Mouse (Mus musculus): Measurements from ENCODE around the gene G0s2. TPM values are rescaled to one million over a fixed set of nuclear protein-coding genes. Genes with fewer than 3 reads are reported as not detected.
"Not testable (repeated sequence)": the region's sequence is repeated elsewhere in the genome, so short reads cannot be mapped to it uniquely, and the experiment has no call there.

G0s2 gene
- total RNA-seq, 4 experiments from 2014 or later: 6.5 to 9.9 (median 8.2) TPM

DNA sequence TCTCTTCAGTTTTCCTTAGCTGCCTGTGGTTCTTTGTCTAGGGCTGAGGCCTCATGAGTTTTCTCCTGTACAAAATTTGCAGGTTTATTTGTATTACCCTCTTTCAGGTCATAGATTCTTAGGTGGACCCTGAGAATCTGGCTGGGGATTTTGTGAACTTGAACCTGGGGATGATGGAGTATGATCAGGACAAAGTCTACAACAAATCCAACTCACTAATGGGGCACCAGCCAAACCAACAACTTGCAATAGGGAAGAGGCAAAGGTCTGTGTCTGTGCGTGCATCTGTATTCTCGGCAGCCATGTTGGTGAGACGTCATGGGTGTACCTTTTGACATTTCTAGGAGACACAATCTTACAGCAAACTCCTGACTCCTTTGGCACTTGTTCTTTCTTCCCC lies 16.1 kb upstream of the G0s2 start:
- DNase-seq (ENCODE audit: low spot score in 2 of 2): no peak

DNA sequence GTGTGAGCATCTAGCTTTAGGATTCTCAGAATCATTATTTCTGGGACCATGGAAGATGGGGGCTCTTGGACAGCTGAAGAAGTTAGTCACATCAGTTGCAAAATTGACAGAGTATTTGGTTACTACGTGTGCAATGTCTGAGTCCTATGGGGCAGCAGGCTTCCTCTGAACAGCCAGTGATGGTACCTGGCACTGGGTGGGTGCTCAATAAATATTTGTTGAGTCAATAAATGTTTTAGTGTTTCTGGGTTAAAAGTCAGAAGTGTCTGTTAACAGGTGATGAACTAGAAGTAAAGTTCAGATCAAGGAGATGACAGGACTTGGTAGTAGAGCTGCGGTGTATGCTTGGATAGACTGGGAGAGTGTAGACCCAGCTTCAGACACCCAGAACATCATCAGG lies 14.6 kb upstream of the G0s2 start:
- no peak for DNase-seq (ENCODE audit: low spot score in 2 of 2)

DNA sequence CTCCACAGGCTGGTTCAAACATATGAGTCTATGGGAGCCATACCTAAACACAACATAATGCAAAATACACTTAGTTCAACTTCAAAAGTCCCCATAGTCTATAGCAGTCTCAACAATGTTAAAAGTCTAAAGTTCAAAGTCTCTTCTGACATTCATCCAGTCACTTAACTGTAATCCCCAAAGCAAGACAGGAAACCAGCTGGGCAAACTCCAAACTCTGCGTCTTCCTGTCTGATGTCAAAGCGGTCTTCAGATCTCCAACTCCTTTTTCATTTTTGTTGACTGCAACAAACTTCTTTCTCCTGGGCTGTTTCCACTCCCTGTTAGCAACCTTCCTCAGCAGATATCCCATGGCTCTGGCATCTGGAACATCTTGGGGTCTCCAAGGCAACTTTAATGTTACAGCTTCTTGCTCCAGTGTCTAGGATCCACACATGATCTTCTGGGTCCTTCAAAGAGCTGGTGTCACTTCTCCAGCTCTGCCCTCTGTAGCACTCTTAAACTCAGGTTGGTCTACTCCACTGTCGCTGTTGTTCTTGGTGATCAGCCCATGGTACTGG lies 12.8 kb upstream of the G0s2 start:
- DNase-seq (ENCODE audit: low spot score in 2 of 2): not testable (repeated sequence)

DNA sequence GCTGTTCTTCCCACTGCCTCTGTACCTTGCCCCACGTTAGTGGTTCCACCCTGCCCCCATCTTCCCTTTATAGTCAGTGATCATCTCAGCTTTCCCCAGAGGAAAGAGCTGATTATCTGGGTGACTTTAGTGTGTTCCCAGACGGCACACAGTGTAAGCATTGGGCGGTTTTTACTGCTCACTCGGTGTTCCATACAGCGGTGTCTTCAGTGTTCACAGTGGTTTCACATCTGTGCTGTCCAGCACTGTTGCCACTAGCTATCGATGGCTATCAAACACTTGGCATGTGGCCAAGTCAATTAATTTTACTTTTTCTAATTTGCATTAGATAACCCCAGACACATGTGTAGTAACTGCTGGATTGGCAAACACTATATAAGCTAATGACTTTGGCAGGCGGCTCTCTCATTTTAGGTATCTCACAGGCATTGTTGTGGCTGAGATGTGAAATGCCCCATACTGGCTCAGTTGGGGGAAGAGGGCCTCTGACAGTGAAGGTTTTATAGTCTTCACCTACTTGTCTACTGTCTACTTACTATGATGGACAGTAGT lies 11.3 kb upstream of the G0s2 start:
- no peak for DNase-seq (ENCODE audit: low spot score in 2 of 2)

DNA sequence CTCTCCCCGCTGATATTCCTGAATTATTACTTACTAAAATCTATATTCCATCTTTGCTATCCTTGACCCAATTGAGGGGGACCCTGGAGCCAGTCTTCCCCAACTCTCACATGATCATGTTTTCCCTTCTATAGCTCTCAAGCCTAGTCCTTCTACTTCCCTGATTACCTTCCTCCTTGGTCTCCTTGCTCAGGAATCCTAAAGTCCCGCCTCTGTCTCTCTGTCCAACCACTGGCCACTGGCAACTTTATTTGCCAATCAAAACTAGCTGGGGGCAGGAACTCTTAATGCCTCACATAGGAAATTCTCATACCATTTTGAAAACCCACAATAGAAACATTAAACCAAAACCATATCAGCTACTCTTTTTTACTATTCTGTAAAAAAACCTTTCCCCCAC lies 8.3 kb upstream of the G0s2 start:
- DNase-seq (ENCODE audit: low spot score in 2 of 2): no peak

DNA sequence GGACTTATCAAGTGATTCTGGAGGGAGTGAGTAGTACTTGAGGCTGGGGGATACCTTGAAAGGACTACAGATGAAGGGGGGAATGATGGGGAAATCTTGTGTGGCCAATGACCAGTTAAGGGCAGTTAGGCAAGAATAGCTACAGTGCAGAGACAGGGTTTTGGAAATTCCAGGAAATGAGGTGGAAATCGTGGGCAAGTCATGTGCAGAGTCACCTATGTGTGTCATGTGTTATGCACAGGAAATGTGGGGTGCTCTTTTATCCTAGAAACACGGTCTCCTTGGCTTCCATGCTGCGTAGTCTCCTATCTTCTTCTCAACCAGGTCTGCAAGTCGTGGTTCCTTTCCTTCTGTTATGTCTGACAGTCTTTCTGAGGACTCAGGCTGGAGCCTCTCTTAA lies 6.5 kb upstream of the G0s2 start:
- no peak for DNase-seq (ENCODE audit: low spot score in 2 of 2)

DNA sequence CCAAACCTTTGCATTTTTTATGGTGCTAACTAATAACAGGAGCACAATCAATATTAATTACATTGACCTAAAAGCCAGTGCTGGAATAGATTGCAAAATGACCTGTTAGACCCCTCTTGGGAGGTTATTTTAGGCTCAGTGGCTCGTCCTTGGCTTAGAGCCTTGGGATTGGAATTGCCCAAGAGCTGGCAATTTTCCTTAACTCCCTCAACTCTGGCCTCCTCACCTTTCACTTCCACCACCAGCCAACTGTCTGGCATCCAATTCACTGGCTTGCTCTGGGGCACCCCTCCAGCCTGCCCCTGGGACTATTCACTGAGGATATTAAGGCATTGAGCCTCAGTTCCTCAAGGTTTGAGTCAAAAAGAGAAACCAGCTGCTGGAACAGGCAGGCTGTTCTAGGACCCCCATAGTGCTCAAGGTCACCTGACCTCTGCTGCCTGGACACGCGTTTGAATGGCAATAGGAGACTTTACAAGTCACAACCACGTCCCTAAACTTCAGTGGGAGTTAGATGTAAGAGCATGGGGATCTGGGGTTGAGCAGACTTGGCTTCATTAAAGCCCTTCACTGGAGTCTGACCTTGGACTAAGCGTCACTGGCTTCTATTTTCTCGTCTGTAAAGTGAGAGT lies 5.5 kb upstream of the G0s2 start:
- DNase-seq (ENCODE audit: low spot score in 2 of 2): no peak

DNA sequence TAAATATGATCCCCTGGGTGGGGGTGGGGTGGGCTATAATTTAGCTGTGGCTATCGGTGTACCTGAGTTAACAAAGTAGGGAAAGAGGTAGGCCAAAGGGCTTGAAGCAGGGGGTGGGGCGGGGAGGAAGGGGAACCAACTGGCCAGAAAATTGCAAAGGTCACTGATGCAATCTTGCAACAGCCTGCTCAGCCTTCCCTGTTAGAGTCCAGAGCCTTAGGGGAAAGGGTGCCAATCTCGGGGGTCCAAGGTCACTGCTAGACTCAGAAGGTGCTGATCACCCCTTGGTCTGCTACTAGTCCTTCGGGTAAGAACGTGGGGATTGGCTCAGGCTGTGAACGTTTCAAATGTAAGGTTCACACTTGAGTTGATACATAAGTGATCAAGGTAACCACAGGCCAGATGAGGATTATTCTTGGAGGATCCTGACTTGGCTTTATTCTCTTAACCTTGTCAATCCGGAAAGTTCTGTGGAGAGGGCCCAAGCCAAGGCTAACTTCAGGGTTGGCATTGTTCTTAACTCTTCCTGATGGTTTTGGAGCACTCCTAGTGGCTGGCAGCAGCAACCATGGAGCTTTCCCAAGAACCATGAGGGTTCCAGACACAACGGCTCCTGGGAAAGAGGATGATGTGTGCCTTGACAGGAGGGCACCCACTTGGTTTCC lies 1.5 kb upstream of the G0s2 start:
- DNase-seq (ENCODE audit: low spot score in 2 of 2): no peak

DNA sequence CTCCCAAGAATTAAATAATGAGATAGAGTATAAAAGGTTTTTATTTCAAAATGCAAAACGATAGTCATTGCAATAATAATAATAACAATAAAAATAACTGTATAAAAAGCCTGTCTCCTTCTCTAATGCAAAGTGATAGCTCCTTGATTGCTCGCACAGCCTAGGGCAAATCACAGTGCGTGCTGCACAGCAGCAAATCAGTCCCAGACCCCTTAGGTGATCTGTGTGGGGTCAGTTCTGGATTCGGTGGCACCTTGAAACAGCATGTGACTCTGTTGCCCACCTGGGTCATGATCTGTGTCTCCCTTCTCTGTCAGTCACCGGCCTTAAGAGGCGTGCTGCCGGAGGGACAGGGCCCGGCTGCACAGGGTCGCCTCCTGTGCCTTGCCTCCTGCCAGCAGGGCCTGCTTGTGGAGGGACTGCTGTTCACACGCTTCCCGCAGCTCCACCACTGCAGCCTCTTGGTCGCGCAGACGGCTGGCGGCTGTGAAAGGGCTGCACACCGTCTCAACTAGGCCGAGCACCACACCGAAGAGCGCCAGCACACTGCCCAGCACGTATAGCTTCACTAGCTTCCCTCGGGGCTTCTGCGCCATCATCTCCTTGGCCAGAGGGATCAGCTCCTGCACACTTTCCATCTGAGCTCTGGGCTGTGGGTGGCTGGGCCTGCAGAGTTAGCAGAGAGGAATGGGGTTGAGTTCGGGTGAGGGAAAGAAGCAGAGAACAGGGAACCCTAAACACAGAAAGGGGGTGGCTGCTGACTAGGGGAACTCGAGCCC lies 691 bp downstream of the G0s2 start:
- DNase-seq (ENCODE audit: low spot score in 2 of 2): peak in 1 of 2 experiments; percentile 30

DNA sequence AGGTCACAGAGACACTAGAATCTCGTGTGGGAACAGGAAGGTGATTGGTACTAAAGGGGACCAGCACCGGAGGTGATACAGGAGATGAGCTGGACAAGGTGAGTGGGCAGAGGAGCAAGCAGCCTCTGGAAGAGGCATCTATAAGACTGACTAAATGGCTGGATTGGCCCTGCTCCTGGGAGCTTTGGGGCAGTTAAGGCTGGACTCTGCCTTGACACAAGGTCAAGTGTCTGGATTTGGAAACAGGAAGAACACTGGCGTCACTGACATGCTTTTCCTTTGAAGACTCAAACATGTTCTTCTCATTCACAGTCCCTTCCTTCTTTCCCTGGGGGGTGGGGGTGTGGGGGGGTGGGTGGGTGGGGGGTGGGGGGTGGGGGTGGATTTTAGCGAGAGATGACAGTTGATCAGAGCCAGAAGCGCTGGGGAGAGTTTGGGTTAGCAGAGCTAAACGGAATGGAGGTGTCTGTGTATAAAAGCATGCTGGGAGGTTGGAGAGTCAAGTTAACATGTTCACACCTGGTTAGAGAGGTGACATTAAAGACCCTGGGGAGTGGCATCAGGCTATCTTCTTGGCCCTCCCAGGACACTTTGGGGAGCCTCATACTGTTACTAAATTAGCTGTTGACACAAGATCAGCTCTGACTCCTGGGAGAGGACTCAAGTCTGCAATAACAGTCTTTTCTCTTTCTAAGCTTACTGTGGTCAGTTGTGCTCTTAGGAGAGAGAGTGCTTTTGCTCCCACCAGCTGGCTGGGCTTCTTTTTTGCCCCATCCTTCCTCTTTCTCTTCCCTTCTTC lies 1.9 kb downstream of the G0s2 start:
- no peak for DNase-seq (ENCODE audit: low spot score in 2 of 2)

DNA sequence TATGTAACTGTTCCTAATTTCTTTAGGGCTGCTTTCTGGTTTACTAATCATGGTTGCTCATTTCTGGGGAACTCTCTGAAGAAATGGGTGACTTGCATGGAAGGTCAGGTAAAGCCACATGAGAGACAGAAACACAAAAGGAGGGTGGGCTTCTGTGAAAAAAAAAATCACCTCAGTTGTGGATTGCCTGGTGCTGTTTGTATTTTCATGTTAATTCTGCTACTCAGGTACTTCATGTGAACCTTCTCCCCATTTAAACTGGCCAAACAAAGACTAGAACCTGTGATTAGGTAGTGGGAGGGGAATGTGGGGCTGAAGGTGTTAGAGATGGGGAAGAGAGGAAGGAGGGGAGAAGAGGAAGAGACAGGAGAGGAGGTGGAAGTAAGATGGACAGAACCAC lies 7.3 kb downstream of the G0s2 start:
- DNase-seq (ENCODE audit: low spot score in 2 of 2): no peak

DNA sequence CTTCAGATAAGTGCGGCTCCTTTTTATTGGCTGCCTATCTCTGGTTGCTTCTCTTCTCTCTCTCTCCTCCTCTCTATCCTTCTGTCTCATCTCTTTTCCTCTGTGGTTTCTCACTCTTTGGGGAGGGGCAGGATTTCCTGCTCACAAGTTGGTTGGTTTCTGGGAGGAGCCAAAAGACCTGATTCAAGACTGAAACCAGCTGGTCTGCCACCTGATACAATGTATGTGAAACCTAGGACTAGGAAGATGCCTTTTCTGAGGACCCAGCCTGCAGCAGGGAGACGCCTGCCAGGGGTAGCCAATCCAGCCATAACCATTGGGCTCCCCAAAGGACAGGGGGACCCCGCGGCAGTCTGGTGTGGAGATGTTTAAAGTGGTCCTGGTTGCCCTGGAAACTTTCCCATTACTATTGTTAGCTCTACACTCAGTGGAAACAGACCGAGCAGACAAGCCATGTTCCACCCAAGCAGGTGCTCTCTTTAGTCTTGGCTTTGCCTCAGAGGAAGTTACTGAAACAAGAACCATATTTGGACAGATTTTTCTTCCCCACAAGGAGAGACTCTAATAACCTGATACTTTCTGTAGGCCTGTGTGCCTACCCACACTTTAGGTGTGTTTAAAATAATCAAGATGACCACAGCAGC lies 8.9 kb downstream of the G0s2 start, which contains the start of gene Hsd11b1:
Gene Hsd11b1 (minus strand): TSS at position 121 of the 644 bp plus-strand sequence.
- no peak for DNase-seq (ENCODE audit: low spot score in 2 of 2)

DNA sequence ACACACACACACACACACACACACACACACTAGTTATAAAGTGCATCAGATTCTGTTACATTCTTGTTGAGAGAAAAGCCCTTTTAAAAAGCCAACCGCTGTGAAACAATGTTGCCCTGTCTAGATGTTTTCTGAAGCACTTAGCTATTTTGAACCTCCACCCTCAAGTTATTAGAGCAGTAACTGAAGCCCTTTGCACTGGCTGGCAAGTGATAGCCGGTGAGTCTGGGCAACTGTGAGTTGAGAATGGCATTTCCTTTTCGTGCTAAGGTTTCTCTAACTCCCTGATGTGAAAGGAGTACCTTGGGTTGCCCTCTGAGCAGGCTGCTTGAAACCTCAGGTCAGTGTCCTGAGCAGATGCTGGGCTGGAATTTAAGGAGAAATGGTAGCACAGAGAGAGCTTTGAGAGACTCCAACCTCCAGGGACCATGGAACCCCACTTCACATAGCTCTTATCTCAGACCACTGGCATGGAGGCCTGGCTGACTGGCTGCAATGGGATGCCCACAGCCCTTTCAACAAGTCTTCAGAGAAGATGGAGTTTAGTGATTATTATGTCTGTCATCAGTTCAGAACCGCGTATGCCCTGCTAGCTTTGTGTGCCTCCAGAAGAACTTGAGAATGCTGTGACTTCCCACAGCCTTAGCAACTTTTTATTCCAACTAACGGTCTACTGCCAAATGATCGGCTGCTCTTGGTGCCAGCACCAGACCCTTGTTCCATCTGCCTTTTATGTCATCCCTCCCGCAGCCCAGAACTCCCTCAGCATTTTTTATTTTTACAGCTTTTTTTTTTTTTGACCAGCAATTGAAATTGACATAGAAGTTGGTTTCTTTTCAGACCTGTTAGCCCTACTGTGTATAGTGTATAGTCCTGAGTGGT lies 9.8 kb downstream of the G0s2 start:
- DNase-seq (ENCODE audit: low spot score in 2 of 2): no peak

DNA sequence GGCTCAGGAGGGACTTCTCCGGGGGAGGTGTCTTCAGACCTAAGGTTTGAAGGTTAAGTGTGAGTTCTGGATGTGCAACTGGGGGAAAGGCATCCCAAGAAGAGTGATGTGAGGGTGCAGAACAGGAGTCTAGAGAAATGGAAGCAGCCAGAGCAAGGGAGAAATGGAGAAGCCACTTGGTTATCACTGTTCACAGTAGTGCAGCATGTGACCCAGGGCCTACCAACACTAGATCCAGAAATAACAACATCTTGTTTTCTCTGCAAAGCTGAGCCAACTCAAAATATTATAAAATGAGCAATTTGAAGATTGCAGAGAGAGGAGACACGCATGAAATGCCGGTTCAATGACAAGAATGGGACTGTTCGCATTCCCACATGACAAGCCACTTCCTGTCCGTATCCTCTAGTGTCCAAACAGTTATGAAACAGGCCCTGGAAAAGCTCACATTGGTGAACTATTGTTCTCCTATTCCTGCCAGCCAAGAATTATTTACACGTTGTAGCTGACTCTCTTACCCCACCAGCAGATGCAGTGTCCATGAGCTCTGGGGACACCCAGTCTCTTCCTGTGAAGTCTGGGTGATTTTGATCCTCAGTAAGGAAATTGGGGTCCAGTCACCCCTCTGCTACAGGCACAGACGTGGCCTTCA lies 11.0 kb downstream of the G0s2 start:
- no peak for DNase-seq (ENCODE audit: low spot score in 2 of 2)

DNA sequence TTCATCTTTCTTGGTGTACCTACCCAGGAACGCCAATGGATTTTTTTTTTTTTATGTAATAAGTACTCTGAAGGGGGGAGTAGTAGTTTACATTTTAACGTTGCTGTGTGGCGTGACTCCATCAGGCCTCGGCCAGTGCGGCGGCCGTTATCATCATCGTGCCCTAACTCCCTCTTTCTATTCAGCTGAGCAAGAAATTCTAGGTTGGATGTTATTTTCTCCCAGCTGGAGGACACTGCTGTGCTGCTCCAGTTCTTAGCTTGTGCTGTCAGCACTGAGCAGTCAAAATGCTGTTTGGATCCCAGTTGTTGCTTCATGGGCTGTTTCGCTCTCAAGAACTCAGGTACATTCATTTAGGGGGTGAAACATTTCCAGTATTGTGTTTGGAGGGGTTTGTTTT lies 13.5 kb downstream of the G0s2 start:
- no peak for DNase-seq (ENCODE audit: low spot score in 2 of 2)

DNA sequence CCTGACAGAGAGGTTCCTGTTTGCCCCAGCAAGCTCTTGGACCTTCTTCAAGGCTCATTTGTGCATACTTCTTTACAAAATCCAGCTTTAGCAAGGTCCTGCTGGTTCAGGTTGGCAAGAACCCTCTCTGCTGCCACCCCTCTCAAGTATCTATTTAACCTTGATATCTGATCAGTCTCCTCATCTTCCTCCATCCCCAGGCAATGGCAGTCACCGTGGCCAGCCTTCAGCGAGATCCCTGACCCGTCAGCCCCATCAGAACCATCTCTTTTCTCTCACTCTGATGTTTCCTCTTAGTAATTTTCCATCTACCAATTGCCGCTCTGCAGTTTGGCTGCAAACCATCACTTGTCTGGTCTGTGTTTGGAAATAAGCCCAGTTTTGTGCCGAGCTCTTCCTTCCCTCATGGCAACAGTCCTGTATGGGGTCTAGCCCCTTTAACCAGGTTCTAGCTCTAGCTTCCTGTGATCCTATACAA lies 16.4 kb downstream of the G0s2 start:
- DNase-seq (ENCODE audit: low spot score in 2 of 2): peak in 1 of 2 experiments; percentile 33

DNA sequence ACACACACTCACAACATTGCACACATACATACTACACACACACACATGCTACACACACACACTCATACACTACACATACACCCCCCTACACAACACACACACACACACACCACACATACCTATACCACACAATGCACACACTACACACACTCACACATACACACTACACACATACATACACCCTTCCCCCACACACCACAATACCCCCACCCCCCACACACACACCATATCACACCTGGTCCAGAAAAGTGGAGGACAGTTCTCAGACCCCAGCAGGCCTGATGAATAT lies 16.8 kb downstream of the G0s2 start:
- no peak for DNase-seq (ENCODE audit: low spot score in 2 of 2)

DNA sequence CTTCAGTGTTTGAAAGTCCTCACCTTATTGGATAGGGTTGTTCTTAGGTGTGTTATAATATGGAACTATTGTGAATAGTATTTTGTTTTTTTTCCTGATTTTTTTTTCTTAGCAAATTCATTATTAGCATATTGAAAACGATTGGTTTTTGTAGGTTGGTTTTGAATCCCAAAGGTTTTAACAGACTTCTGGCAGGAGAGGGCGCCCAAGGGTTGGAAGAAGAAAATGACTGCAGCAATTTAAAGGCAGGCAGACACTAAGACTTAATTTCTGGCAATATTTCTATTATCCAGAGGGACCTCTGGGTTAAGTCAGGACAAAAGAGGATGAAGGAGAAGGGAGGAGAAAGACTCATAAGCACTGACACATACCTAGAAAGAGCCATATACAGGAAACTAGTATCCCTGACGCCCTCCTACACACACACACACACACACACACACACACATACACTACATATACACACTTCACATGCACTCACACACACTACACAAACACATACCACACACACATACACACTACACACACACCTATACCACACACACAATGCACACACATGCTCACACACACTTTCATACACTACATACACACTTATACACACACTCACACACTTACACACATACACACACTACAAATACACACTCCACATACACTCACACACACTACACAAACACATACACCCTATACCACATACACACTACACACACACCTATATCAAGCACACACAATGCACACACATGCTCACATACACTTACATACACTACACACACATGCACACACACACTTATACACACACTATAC lies 17.3 kb downstream of the G0s2 start:
- DNase-seq (ENCODE audit: low spot score in 2 of 2): peak in 1 of 2 experiments; percentile 83

All from layer of hippocampus, adult 8-10 months (tissue).